Mouse (Mus musculus): ENCODE measurements around the gene Cdsn.

GRCm38 (mm10) chr17:35556812-35557211 is 4.9 kb downstream of the Cdsn start:
- TF ChIP-seq CTCF (IDR thresholded peaks at IDR 0.05; ENCODE audit: extremely low read depth, insufficient read depth, insufficient read length, insufficient replicate concordance) (peak; percentile 22; the same call in 1 of the 2 replicates), POLR2A (IDR thresholded peaks at IDR 0.05; ENCODE audit: low read depth, low read length) (no peak)

All from spleen, adult 2 months (tissue).